Mouse (Mus musculus) urinary bladder, postnatal 36 days (tissue): ENCODE data around the gene Fancd2.
A peak's percentile ranks its signal among the peaks of the same experiment; 100 is the strongest.

ENCODE experiments used
- DNase-seq, 2 experiments: peaks; one replicate each; pipeline ENCODE4 v3.0.0; 2022; ENCODE audit warnings: low spot score in 2 of 2, mixed read lengths in 1 of 2

Gene Fancd2

DNA sequence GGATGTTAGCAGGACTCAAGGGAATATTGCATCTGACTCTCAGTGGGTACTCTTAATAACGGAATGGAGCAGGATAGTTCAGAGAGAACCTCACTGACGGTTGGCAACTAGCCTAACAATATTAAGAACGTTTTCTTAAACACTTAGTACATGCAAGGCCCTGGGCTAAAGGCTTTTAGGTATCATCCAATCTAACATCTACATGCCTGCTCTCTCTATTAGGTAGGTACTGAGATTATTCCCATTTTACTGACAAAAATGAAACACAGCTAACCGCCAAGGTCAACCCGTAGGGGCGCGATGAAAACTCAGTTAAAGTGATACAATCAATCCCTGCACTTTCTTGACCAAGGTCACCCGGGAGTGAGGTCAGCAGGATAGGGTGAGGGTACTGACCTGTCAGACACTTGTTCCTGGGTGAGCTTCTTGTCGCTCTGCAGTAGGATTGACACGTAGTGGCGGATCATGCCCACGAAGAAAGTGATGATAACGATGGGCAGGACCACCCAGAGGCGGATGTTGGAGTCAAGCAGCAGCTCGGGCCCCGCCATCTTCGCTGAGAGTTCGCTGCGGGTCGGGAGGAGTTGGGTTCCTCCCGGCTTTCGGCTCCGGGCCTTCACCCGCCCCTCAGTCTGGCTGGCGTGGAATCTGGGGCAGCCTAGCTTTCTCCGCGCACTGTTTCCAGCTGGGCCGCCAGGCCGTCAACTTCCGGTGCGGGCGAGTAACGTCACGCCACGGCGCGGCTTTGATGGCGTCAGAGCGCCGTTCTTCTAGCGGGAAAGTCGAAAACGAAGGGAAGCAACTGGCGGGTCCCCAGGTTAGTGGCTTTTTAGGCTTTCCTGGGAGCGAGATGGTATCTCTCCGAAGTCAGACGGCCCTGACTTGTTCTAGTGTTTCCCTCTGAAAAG is at the start of gene Fancd2, which contains the start of gene Emc3:
Gene Fancd2, plus strand, starts transcription at position 751 of the 908 bp plus-strand sequence.
Gene Emc3, minus strand, starts transcription at position 721 of the 908 bp plus-strand sequence.
- DNase-seq: peak; percentile 90 to 92

DNA sequence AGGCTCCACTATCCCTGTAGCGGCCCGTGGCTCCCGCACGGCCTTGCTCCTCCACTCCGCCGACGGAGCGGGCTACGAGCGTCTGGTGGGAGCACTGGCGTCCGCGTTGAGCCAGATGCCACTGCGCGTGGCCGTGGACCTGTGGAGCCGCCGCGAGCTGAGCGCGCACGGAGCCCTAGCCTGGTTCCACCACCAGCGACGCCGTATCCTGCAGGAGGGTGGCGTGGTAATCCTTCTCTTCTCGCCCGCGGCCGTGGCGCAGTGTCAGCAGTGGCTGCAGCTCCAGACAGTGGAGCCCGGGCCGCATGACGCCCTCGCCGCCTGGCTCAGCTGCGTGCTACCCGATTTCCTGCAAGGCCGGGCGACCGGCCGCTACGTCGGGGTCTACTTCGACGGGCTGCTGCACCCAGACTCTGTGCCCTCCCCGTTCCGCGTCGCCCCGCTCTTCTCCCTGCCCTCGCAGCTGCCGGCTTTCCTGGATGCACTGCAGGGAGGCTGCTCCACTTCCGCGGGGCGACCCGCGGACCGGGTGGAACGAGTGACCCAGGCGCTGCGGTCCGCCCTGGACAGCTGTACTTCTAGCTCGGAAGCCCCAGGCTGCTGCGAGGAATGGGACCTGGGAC is 48.9 kb upstream of the Fancd2 start:
- DNase-seq: no peak

GRCm38 (mm10) chr6:113483100-113483615 is 48.3 kb upstream of the Fancd2 start, which contains the start of gene Creld1:
TSS of gene Creld1 (plus strand) at chr6:113483297.
- DNase-seq: peak; percentile 91 to 97

DNA sequence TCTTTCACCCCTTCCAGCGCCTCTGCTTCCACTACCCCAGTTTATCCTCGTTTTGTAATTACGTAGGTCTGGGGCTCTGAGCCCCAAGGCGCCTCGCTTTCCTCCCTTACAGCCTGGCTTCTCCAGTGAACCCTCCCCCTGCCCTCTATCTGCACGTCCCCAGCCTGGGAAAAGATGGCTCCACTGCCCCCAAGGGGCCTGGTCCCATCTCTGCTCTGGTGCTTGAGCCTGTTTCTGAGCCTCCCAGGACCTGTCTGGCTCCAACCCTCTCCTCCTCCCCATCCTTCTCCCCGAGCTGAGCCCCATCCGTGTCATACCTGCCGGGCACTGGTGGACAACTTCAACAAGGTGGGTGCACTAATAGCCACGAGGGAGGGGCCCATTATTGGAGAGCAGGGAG is 47.8 kb upstream of the Fancd2 start:
- no peak for DNase-seq

DNA sequence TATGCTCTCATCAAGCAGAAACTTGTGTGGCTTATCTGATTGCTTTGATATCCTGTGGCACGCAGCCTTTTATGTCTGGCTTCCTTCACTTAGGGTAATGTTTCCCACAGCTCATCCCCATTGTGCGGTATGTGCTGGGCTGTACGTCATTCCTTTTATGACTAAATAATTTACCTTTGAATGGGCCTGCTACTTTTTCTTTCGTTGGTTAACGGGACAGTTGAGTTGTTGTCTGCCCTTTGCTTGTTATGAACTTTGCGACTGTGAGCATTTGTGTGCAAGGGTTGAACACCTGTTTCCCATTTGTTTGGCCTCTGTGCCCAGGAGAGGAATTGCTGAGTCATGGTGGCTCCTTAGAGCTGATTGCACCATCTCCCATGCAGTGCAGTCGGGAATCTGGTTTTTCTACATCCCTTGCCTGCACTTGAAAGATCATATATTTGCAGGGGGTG is 44.3 kb upstream of the Fancd2 start:
- DNase-seq: peak; percentile 43 to 63

GRCm38 (mm10) chr6:113489410-113489809 is 42.1 kb upstream of the Fancd2 start:
- DNase-seq: no peak

DNA sequence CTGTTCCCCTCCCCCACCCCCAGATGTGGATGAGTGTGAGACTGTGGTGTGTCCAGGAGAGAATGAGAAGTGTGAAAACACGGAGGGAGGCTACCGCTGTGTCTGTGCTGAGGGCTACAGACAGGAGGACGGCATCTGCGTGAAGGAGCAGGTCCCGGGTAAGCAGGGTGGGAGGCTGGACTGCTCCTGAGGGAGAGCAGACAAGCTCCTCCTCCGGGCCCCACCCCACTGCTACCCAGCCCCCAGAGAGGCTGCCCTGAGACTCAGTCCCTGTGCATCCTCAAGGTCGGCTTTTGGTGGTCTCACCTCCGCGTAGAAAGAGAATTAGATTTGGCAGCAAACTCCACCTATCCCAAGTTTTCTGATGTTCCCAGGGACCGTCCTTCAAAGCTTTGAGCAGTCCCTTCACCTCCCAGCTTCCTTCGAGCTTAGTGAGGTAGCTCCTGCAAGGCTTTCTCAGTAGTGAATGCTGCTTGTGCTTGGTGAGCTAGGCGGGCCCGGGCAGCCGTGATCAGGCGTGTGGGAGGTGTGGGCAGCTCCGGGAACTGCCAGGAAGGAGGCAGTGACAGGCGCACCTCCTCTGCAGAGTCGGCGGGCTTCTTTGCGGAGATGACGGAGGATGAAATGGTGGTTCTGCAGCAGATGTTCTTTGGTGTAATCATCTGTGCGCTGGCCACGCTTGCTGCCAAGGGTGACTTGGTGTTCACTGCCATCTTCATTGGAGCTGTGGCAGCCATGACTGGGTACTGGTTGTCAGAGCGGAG is 39.2 kb upstream of the Fancd2 start:
- DNase-seq: no peak

- DNase-seq: peak; percentile 82 to 84
Observed at GRCm38 (mm10) chr6:113494258-113494788, 37.2 kb upstream of the Fancd2 start.

- no peak for DNase-seq
Observed at GRCm38 (mm10) chr6:113495071-113495675, 36.3 kb upstream of the Fancd2 start.

DNA sequence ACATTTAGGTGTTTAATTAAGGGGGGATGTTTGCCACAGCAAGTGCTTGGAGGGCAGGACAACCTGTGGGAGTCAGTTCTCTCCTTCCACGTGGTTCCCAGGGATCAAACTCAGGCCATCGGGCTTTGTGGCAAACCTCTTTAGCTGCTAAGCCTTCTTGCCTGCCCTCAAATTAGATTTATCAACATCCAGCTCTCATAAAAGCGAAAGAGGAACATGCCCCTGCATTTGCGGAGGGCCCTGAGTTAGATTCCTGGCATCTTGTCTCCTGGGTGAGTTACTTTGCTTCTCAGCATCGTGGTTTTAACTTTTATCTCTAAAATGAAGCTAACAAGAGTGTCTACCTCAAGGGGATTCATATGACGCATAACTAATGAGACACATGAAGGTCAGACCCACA is 32.1 kb upstream of the Fancd2 start:
- no peak for DNase-seq

DNA sequence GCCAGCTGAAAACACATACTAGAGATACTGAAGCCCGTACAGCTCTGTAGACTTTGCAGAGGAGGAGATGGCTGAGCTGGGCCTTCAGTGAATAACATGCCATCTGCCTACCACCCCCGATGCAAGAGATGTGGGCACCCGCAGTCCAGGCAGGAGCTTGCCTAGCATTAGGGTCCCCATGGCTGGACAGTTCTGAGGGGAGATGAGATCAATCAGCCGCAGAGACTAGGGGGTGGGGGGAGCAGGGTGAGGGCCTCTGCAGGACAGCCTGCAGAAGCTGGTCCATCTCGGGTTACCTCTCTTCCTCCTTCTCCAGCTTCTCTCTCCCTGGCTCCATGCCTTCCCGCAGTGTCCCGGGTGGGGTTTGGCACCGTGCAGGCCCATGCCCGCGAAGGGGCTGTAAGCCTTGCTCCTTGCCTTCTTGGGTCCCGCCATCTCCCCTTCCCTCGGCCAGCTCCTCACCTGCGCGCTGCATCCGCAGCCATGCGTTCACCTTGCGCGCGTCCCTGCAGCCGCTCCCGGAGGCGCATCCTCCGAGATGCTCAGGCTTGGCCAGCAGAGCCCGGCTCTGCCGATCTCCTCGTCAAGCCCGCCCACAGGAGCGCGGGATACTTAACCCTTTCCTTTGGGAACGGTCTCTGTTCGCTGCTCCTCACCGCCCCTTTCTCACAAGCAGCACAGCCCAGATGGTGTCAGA is 29.9 kb upstream of the Fancd2 start, which contains the start of gene Prrt3:
Gene Prrt3, minus strand, starts transcription at position 544 of the 697 bp plus-strand sequence.
- no peak for DNase-seq

DNA sequence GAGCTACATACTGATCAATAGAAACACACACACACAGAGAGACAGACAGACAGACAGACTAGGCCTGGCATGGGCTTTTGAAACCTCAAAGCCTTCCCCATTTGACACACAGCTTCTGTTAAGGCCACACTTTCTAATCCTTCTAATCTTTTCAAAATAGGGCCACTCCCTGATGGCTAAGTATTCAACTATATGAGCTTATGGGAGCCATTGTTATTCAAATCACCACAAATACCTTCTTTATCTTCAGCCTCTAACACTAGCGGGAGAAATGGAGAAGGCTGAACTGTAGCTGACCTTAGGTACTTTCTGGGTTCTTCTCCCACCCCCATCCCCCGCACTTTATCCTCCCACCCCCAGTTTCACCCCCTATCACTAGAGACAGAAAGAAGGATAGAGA is 28.7 kb upstream of the Fancd2 start:
- DNase-seq: no peak

DNA sequence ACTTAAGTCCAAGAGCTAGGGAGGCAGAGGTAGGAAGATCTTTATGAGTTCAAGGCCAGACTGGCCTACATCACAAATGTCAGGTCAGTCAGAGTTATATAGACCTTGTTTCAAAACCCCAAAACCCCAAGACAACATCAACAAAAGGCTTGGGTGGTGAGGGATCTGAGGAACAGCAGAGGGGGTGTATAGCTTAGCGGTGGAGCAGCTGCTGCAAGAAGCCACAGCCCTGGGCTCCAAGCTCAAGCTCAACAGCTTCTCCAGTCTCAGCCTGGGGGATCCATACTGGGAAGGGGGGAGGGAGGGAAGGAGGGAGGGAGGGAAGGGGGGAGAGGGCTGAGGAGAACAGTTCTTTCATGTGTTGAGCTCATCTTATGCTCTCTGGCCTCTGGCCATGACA is 25.8 kb upstream of the Fancd2 start:
- DNase-seq: no peak

DNA sequence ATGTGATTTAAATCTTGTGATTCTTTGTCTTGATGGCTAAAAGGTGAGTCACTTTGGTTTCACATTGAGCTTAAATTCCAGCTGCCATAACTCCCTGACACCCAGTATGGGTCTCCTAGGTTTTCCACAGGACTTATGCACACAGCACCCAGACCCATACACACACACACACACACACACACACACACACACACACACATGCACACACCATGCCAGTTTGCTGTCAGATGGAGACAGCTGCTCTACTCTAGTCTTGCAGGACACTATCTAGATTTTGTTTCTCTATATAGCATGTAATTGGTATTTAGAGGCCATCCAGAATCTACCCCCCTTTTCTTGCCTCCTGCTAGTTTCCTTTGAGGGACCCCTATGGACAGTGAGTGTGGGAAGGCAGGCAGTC is 24.4 kb upstream of the Fancd2 start:
- no peak for DNase-seq

DNA sequence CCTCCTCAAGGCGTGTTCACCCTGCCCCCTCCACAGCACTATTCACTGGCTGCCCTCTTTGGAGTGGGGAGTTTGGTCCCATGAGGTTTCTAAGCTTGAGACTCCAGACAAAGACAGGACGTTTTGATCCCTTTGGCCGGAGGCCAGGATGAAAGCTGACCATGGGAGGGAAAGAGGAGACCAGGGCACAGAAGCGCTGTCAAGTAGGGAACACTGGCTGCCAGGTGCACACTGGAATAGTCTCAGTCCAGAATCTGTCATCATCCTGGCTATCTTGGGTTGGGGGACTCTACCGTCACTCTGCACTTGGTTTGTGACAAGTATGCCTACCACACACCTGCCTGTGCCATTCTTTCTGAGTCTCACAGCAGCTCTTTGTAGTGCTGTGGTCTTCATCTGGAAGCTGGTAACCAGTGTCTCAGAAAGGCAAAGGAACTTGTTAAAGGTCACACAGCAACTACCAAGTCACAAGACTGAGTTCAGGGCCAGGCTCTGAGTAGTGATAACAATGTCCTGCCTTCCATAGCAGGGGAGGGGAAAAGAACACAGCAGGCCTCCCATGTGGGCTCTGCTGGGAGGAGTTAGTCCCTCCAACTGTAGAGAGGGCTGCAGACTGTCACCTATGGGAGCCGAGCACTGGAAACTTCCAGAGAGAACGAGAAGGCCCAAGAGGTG is 23.1 kb upstream of the Fancd2 start:
- peak in 1 of 2 experiments; percentile 23 for DNase-seq

DNA sequence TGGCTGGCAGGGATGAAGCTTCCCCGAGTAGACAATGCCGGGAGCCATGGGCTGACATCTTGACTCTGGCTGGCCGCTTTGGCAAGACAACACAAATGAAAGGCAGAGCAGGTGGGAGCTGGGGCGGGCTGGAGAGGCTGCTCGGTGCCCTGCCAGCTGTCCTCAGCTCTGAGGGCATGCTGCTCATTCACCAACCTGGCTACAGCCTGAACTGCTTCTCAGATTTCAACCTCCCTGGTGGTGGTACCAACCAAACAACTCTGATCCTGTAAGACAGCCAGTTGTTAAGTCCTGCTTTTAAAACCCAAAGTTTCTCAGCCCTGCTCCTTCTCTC is 22.6 kb upstream of the Fancd2 start:
- no peak for DNase-seq

GRCm38 (mm10) chr6:113513944-113514343 is 17.5 kb upstream of the Fancd2 start:
- DNase-seq: no peak

- no peak for DNase-seq
Observed at GRCm38 (mm10) chr6:113514600-113514999, 16.9 kb upstream of the Fancd2 start.

GRCm38 (mm10) chr6:113517434-113518080 is 13.9 kb upstream of the Fancd2 start:
- DNase-seq: no peak
